Mouse (Mus musculus) E14TG2a.4 (cell line): ENCODE data around the gene Lrrc14b.
A peak's percentile ranks its signal among the peaks of the same experiment; 100 is the strongest.

Experiments
- H3K27me3 ChIP-seq: 2 replicates; pipeline ENCODE4 v1.6.1; 2014; ENCODE audit warnings: low read length, control low read depth; ENCODE audit not compliant: insufficient read depth
- H3K36me3 ChIP-seq: 2 replicates; pipeline ENCODE4 v1.6.1; 2014; ENCODE audit warnings: low read length, control low read depth; ENCODE audit not compliant: insufficient read depth
- H3K4me1 ChIP-seq: replicated peaks from 2 replicates; pipeline ENCODE4 v1.6.1; 2014; ENCODE audit warnings: low read depth, low read length, control low read depth
- H3K4me3 ChIP-seq: replicated peaks from 2 replicates; pipeline ENCODE4 v1.5.1; 2014; ENCODE audit warnings: mild to moderate bottlenecking, low read length
- H3K9me3 ChIP-seq: 2 replicates; pipeline ENCODE4 v1.6.1; 2014; ENCODE audit warnings: low read length, control low read depth
- CTCF ChIP-seq: conservative IDR thresholded peaks from 2 replicates; pipeline ENCODE4 v1.5.1; 2014; ENCODE audit warnings: low read length
- NANOG ChIP-seq: IDR thresholded peaks from 2 replicates; pipeline ENCODE4 v1.6.1; 2014; ENCODE audit warnings: borderline replicate concordance, low read length, mixed read lengths
- POU5F1 ChIP-seq: IDR thresholded peaks from 2 replicates; pipeline ENCODE4 v1.6.1; 2014; ENCODE audit warnings: low read length, borderline replicate concordance

The Lrrc14b gene

GRCm38 (mm10) chr13:74316386-74316785 is 47.4 kb downstream of the Lrrc14b start:
- Histone ChIP-seq H3K27me3 (no peaks in the 10 kb centered on the region), H3K4me1 (peaks cover 19% of the 10 kb centered on the region), H3K4me3 (peak overlapping the region; percentile 96), H3K9me3 (no peaks in the 10 kb centered on the region), H3K36me3 (peaks cover 53% of the 10 kb centered on the region)
- TF ChIP-seq CTCF (no peak), NANOG (no peak), POU5F1 (no peak)

GRCm38 (mm10) chr13:74314616-74315015 is 49.2 kb downstream of the Lrrc14b start:
- H3K4me3 ChIP-seq, result no peak overlapping the region
- peaks cover 52% of the 10 kb centered on the region for H3K36me3 ChIP-seq
- no peak for TF ChIP-seq NANOG
- TF ChIP-seq POU5F1, result no peak
- no peak for TF ChIP-seq CTCF
- no peaks in the 10 kb centered on the region for H3K27me3 ChIP-seq
- no peaks in the 10 kb centered on the region for H3K9me3 ChIP-seq
- H3K4me1 ChIP-seq, result peaks cover 19% of the 10 kb centered on the region
